Mouse (Mus musculus) embryo, embryonic 11.5 days (tissue): Measurements from ENCODE around the gene Nme7.

Experiments used
- DNase-seq: peaks from one replicate; pipeline ENCODE4 v3.0.0-alpha.2; 2012; ENCODE audit warnings: low read depth, low spot score

Nme7 gene

DNA sequence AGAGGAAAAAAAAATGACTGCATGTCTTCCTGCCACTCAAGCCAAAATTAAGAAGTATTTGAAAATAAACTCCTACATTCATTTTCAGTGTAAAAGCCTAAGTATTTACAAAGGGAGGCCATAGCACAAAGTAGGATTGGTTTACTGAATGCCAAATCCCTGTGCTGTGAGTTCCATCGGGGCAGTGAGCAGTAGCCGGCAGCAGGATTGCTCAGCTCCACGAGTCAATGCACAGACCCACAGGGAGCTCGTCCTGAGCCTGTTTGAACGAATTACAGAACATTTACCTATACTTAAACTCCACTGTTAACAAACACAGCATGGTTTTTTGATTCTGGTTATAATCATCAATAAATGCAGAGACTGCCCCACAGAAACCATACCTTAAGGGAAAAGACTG lies 128.7 kb downstream of the Nme7 start:
- DNase-seq, result no peak

DNA sequence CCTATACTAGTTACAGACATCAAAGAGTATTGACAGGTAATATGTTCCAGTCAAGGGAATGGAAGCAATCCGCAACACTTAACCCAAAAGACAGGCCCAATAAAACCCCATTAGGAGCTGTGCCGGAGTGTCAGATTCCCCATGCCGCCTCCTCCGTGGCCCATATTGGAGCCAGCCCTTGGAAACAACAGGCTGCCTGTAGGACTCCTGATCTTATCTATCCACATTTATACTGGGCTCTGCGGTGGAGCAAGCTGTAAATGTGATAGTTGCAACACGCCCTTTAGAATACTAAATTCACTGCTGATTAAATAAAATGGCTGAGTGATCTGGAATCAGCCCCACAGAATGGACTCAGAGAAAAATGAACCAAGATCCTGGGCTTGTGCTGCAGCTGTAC lies 130.1 kb downstream of the Nme7 start:
- DNase-seq, result no peak

DNA sequence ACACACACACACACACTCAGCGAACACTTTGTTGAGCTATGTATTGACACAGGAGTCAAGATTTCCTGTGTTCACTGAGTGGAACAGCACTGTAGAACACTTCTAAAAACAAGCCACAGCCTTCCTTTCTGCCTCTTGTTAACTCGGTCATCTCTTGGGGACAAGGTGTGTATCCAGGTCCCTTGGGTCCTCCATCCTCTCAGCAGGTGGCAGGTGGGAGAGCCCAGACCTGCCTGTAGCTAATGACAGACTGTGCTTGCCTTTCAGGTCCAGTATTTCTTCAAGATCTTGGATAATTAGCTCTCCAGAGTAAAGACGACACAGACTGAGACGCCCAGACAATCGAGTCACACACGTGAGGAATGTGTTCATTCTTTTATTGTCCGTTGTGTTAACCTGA lies 132.8 kb downstream of the Nme7 start:
- DNase-seq, result no peak

DNA sequence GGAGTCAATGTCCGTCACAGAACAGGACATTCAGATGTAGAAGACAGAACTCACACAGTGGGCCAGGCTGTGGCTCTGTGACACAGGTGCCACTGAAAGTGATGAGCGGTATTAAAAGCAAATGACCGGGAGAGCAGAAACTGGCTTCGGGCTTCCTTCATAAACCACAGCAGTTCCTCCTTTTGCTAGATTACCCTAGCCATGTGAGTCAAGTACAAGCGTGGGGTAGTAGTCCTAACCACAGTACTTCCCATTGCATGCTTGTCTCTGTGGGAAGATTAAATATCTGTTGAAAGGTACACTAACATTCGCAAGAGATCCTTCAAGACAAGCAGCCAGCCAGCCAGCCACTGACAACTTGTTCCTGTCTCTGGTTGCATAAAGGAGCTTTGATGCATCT lies 136.3 kb downstream of the Nme7 start:
- DNase-seq, result no peak

DNA sequence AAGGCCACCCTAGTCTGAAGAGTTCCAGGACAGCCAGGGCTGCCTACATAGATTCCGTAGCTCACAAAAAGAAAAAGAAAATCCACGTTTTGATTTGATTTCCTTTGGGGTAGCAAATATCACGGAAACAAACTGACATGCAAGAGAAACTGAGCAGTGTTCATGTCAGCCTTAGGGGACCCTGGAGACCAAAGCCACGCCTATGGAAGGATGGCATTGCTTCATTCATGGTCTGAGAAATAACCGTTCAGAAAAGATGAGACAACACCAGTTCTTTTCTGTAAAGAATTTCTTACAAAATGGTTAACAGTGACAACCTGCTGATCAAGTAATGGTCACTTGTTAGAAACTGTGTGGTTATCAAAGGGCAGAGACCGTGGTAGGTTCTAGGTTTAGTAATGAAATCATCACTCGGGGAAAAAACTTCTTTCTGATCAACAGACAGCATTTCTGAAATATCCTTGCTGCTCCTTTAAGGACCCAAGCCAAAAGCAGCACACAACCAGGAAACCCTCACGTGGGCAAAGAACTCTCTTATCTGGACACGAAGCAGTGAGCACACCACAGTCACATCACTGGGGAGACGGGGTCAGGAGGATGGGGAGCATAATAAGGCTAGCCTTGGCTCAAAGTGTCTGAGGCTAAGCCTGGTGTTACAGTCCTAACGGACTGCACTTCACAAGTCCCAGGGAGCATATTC lies 136.9 kb downstream of the Nme7 start:
- no peak for DNase-seq

DNA sequence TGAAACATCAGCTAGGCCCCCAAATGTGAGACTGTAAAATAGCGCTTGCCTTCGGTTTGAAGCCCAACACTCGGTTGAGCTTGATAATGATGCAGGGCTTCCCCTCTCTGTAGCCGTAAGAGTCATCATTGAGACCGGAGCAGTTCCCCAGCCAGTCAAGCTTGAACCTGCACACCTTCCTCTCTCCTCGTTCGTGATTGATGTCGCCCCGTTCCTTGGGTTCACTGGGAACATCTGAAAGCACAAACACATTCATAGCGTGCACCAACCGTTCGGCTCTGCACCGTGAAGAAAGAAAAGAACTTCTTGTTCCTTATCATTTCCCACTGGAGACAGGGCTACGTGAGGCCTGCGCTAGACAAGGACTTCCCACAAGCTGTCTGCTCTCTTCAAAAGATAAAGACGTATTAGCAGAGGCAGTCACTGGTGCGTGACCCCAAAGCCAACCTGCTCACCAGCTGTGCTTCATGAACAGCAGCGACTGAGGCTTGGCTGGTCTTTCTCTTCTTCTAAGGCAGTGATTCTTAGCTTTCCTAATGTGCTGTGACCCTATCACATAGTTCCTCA lies 137.6 kb downstream of the Nme7 start:
- no peak for DNase-seq

DNA sequence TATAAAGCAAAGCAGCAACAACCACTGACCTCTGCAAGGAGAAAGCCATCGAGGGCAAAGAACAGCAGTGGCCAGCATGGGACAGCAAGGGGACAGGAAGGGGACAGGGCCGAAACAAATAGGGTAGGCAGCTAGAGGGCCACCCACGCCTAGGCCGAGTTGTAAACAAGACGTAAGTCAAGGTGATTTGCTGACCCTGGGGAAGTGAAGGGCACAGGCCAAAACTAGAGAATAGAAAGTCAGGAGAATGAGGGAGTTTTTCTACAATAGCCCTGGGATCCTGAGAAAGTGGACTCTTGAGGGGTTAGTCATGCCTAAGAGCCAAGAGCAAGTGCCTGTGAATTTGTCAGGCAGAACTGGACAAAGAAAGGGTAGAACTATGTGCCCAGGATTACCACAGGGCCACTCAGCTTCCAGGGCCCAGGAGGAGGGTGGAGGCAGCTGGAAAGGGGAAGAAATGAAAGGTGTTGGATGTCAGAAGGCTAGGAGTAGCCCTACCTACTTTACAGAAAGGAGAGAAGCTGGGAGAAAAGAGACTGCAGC lies 141.8 kb downstream of the Nme7 start:
- no peak for DNase-seq

DNA sequence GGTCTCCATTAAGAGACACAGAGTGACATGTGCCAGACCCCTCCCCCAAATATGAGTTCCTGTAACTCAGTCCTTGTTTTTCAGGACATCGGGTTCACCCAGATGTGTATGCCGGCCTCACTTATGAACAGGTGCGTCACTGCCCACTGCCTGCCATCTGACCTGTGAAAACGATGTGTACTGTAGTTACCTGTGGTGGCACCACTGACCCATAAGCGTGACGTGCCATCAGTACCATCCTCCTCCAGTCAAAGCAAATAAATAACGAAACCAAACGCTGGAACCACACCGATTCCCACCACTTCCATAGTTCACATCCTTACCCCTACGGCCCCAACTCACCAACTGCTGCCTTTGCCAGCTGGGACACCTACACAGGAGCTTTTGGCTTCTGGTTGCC lies 142.6 kb downstream of the Nme7 start:
- DNase-seq, result no peak

DNA sequence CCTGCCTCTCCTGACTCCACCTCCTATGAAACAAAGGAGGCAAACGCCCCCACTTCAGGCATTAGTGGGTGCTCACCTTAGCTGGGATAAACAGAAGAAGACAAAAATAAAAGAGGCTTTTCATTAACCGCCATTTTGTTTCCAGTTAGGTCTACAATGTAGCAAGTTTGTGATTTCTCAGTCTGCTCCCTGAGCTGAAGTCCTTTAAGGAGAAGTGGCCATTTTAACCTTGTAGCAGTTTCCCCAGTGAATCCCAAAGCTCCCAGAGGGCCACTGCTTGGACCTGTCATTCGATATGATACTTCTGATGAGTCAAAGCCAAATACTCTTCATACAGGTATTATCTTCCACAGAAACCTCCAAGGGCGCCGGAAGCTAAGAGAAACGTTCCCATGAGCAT lies 143.6 kb downstream of the Nme7 start:
- DNase-seq, result no peak

DNA sequence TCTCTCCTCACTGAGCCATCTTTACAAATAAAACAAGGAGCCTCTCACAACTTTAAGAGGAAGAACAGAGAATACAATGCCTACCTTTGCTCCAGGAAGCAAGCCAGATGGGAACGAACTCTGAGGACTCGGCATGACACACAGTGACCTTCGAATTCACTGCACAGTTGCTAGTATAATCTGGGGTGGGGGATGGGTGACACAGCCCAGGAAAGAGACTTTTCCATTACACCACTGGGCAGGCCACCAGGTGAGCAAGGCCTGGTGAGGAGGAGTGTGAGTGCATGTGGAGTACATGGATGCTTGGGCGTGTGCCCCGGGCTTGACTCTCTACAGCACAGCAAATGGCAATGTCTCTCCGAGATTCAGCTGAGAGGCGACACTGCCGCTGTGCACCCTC lies 145.7 kb downstream of the Nme7 start:
- DNase-seq, result no peak

DNA sequence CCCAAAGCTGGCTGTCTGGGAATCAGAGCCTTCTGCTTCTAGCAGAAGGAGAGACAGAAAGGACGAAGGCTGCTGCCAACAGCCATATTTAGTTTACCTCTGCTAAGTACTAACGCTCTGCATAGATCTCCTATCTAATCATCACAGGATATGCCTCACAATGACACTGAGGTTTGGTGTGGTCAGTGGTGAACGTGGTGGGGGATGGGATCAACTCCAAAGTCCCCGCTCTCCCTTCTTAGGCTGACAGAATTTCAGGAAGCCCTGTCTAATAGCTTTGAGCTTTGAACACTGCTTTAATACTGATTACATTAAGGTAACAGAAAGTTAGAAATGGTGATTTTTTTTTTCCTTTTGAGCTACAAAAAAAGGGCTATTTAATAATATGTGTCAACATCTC lies 146.3 kb downstream of the Nme7 start:
- no peak for DNase-seq

DNA sequence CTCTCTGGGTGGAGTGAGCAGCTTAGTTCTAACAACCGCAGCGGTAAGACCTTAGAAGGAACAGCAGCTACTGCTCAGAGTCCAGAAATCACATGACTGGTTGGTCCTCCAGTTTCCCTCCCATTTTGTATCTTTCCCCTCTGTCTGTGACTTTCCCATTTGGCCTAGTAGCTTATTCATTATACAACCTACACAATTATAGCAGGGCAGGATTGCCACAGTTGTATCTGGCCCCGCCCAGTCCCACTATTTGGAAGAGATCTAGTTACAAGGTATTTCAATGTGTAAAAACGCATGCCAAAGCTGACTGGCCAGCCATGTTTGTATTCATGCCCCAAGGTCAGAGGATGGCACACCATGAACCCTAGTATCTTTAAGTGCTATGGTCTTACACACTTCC lies 146.7 kb downstream of the Nme7 start:
- no peak for DNase-seq

DNA sequence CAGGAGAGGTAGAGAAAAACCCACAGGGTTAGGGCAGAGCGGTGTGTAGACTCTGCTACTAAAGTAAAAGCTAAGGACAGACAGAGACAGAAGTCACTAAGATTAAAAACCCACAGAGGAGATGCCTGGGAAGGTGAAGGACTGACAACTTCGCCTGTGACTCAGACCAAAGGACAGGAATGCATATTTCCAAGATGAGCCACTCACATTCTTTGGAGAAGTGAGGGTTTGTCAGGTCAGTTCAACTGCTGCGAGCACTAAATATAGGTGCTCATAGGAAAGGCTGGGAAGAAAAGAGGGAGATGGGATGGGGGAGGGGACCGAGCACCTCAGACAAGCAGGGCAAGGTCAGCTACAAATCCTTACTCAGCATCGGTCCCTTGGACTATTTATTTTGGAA lies 147.4 kb downstream of the Nme7 start:
- no peak for DNase-seq

DNA sequence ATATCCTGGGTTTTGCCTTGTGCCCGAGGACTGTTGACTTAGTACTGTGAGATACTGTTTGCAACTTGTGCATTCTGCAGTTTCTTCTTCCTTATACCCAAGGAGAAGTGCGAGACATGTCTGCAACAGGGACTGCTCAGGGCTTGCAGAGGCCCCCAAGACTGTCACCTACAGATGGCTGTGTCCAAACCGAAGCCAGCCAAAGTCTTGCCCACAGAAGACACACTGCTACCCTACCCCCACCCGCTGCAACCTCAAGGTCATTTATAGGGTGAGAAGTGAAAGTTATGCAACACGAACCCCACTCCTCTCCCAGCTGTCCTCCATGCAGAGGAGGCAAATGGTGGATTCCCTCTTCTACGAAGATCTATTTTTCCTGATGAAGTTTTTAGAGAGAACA lies 148.7 kb downstream of the Nme7 start:
- DNase-seq, result no peak

DNA sequence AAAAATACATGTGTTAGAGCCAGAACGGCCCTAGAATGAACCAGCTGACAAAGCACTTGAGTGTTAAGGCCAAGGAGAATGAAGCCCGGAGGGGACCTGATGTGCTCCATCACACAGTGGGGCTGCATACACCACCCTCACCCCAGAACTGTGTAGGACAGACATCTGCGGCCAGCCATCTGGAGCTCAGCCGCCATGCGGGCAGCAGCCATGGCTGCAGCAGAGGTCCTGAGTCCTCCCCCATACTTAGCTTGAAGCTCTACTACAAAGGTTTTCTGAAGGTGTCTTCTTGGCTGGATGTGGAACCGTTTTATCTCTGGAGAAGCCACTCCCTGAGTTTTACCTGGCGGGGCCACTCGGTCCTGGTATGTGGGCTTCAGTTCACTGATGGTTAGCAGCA lies 149.2 kb downstream of the Nme7 start:
- DNase-seq, result no peak

DNA sequence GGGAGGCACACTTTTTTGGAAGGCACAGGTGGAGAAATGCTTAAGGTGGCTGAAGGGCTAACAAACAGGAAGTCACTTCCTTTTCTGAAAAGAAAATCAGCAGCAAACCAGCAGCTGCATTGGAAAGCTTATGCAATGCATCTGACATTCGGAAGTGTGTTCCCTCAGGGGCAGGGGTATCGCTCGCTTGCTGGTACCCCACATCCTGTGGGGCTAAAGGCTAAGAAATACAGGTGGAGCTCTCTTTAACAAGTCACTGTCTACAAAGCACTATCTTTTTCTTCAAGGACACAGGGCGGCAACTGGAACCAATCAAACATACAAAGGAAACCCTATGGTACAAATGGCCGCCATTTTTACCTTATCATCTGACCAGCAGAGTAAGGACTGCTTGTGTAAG lies 149.8 kb downstream of the Nme7 start:
- DNase-seq, result no peak

DNA sequence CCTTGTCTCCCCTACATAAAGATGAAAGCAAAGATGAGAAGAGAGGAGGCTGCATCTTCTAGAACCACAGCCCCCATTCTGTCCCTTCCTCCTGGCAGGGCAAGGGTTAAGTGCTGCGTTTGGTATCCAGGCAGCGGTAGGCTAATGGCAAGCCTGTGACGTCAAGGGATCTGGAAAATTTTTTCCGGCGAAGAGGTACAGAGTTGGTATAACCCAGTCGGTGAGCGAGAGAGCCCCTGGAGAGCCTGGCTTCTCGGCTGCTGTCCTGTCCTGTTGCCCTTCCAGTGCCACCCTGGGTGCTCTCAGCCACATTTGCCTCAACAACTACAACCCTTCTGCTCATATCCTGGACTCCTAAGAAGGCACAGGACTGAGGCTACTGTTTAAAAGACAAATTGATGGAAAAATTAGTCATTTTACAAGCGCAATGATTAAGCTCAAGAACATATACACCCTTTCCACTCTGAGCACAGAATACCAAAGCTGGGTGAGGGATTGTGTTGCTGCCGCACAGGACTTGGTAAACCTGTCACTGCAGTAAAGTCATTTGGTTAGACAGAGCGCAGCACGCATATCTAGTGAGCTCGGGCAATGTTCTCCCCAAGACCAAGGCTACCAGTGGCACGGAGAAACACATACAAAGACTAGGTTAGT lies 151.0 kb downstream of the Nme7 start:
- no peak for DNase-seq

DNA sequence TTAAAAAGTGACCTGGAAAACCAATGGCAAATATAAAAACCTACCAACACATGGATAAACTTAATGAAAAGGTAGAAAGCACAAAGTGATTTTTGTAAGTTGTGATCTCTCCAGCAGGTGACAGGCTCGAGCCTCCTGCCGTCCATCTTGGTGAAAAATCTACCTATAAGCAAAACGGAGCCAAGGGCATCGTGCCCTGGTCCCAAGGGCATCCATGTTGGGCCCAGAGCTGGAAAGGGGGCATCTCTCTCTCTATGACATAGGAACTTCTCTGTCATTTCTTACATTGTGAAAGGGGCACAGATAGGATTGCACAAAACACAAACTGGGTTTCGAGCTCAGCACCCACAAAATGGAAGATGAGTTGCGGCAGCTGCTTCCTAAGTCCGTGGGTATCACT lies 151.7 kb downstream of the Nme7 start:
- no peak for DNase-seq

DNA sequence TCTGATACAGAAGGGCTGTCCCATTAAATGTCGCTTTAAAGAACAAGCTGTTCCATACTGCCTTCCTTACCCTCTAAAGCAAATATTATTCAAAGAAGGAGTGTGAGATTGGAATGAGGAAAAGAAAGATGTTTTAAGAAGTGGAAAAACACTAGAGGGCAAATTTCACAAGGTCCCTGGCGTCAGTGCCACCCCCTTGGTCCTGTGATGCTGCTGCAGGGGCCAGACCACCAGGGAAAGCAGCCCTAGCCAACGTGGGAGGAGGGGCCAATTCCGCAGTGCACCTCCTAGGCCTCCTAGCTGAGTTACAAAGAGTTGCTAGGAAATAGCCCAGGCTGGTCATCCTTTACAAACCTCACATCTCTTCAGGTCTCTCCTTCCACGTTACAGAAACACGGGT lies 152.1 kb downstream of the Nme7 start:
- no peak for DNase-seq

DNA sequence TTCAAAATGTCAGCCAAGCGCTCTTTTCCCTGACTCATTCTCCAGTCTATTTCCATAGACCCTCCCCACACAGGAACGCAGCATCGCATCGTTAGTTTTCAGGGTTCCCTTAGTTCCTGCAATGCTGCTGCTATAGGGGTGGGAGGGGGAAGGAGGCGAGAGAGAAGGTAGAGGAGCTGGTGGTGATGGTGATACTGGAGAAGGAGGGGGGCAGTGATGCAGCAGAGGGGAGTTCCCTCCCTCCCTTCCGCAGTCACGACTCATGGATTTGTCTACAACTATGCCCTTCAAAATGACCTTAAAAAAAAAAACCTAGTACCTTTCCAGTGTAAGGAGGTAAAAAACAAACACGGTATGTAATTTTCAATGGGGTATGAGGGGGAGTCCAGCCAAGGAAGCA lies 152.8 kb downstream of the Nme7 start:
- DNase-seq, result no peak

DNA sequence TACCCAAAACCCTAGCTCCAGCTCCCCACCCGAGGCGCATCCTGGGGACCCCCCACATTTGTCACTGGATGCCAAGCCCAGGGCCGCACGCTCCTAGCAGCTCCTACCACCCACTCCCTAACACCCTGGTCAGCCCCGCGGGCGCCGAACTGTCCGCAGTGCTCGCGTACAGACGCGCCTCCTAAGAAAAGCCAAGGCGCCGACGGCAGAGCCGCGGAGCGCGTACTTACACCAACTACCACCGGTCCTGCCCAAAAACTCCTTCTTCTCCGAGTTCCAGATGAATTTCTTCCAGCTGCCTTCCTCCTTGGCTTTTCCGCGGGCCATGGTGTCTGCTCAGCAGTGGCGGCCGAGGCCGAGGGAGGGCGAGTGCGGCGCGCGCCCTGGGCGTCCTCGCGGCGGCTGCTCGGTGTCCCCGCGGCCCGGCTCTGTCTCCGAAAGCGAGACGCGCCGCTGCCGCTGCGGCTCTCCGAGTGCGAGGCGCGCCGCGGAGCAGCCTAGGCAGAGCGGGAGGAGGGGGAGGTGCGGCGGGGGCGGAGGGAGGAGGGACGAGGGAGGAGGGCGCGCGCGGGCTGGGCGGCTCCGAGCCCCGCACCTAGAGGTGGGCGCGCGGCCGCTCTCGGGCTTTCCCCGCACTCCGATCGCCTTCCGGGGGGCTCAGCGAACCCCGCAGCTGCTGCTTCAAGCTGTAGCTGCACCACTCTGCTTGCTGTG lies 153.8 kb downstream of the Nme7 start:
- DNase-seq, result no peak

DNA sequence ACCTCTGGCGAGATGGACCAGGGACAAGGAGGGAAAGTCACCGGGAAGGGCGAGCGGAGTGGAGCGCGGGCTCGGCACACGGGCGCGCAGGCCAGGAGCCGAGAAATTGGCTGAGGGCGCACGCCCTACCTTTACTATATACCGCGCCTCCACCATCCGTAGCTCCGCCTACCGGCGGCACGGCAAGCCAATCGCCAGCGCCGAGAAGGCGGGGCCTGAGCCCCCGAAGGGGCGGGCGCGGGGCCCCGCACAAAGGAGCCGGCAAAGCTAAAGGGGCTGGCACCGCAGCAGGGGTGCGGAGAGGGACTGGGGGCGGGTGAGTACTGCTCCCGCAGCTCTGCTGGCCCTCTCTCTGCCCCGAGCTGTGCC lies 154.3 kb downstream of the Nme7 start, which contains the start of gene Atp1b1:
Gene Atp1b1, minus strand, starts transcription at position 111 of the 369 bp plus-strand sequence.
- DNase-seq, result peak; percentile 75
